Mouse (Mus musculus): ENCODE data around the gene Zfp128.
"Not testable (repeated sequence)": the region's sequence is repeated elsewhere in the genome, so short reads cannot be mapped to it uniquely, and the experiment has no call there.

The Zfp128 gene
- long read RNA-seq, experiment 1: 0 reads
- long read RNA-seq, experiment 2, partial matches to known transcripts: 0 of 1 reads
- long read RNA-seq, experiment 2, other reads (novel, unspliced or antisense): 1 of 1 reads

GRCm38 (mm10) chr7:12880911-12881660 lies at the start of gene Zfp128:
Zfp128 (plus strand) TSS chr7:12881177.
- intact Hi-C loops (cut with DNase I): no loop called here

DNA sequence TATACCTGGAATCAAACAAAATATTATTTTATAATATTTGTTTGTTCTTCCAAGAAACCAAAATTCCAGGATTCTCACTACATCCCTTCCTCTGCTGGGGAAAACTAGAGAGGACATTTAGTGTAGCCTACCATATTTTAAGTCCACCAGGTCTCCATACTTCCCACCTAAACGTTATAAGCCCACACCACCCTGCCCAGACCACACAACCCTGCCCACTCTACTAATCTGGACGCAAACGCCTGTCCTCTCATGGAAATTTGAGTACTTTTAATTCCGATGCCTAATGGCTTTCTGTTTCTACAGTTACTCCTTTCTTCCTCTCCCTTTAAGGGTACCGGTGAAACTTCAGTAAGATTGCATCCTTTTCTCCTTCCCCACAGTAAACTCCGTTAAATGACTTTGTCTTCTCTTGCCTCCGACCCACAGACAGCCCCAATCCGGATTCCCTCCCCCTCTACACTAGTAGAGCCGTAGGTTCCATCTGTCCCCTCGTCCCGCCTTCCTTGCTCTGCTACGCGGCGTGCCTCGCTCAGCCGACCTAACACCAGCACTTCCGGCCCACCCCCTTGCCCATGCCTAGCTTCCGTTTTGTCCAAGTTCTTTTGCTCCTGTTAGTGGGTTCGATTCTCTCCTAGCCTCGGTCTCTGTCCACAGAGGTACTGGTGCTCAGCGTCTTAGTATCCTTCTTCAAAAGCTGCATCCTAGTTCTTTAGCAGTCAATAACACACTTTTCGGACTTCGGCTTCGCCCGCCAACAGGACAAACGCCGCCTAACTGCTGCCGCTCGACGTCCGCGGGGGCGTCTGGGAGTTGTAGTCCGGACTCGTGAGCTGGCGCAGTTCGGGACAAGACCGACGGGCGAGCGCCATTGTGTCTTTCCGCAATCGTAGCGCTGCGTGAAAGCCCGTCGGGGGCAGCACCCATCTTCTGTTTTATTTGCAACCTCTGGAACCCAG lies 46.5 kb upstream of the Zfp128 start, which contains the start of gene Zfp110:
TSS of gene Zfp110 (plus strand) at position 600 of the 959 bp plus-strand sequence.
- intact Hi-C loops (cut with DNase I): loop anchor here (5.0 to 10.0 kb wide), 2 partner anchors 32 to 340 kb away; partner anchors contain the start of gene Zscan18

GRCm38 (mm10) chr7:12835193-12835671 lies 45.7 kb upstream of the Zfp128 start:
- intact Hi-C loops (cut with DNase I): loop anchor here (5.0 to 10.0 kb wide), 2 partner anchors 33 to 340 kb away; partner anchors contain the start of gene Zscan18

DNA sequence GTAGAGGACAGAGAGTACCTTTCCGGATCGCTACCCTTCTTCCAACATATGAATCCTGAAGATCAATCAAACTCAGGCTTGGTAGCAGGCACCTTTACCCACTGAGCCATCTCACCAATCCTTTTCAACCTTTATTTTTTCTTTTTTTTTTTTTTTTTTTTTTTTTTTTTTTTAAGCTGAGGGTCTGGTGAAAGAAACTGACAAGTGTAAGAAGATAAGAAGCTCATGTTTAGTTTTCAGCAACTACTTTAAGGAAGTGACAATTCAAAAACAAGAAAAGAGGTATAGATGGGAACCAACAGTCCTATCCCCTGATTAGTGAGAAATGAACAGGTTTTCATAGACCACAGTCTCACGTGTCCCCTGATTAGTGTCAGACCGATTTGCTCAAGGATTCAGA lies 45.2 kb upstream of the Zfp128 start:
- intact Hi-C loops (cut with DNase I): loop anchor here (5.0 to 10.0 kb wide), 2 partner anchors 33 to 341 kb away; partner anchors contain the start of gene Zscan18

GRCm38 (mm10) chr7:12874301-12874700 lies 6.7 kb upstream of the Zfp128 start:
- intact Hi-C loops (cut with DNase I): no loop called here

DNA sequence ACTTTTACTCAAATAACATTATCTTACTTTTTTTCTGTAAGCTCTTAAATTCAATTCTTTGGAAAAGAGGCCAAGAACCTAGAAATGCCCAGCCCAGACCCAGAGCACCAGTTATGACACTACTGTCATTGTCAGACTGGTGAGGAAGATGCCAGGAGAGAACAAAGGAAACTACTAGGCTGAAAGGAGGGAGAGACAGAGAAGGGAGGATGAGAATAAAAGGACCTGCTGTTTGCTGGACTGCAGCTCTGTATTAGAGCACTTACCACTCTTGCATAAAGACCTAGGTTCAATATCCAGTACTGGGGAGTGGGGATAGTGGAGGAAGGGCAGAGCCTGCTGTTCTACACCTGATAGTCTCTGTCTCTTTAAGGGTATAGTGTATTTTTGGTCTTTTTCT lies 941 bp upstream of the Zfp128 start:
- intact Hi-C loops (cut with DNase I): no loop called here

DNA sequence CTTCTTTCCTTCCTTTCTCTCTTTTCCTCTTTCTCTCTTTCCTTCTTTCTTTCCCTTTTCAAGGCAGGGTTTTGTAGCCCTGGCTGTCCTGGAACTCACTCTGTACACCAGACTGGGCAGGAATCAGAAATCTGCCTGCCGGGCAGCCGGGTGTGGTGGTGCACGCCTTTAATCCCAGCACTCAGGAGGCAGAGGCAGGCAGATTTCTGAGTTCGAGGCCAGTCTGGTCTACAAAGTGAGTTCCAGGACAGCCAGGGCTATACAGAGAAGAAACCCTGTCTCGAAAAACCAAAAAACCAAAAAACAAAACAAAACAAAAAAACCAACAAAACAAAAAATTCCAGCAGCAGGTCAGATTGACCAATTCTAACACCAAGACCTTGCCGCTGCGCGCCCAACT lies 480 bp upstream of the Zfp128 start:
- intact Hi-C loops (cut with DNase I): not testable (repeated sequence)

DNA sequence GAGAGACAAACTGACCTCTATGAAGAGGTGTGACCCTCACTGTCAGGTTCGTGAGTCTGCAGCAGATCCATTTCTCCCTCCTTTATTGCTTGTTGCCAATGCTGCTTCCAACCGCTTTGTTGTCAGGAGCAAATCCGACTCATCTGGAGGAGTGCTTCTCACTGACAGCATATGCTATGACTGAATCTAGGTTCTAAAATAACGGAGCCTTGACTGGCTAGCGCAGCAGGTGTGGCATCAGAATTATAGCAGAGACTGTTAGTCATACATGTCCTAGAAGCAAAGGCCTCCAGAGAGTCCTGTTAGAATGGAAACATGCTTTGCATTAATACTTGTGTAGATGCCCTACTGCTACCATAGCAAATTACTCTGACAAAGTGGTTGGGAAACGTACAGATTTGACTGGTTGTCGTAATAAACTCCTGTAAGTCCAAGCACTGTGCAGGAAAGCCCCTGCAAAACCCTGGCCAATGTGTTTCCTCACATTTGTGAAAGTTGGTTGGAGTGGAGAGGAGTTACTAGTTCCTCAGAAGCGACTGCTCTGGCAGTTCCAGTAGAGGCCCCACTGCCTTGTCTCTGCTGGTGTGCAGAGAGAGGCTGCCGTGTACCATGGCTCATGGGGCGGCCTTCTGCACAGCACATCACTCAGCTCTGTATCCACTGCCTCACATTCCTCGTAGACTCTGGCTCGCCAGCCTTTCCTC lies 5.7 kb downstream of the Zfp128 start:
- intact Hi-C loops (cut with DNase I): no loop called here

GRCm38 (mm10) chr7:12887585-12887984 lies 6.6 kb downstream of the Zfp128 start:
- intact Hi-C loops (cut with DNase I): no loop called here

GRCm38 (mm10) chr7:12890928-12891327 lies 10.0 kb downstream of the Zfp128 start:
- intact Hi-C loops (cut with DNase I): no loop called here

DNA sequence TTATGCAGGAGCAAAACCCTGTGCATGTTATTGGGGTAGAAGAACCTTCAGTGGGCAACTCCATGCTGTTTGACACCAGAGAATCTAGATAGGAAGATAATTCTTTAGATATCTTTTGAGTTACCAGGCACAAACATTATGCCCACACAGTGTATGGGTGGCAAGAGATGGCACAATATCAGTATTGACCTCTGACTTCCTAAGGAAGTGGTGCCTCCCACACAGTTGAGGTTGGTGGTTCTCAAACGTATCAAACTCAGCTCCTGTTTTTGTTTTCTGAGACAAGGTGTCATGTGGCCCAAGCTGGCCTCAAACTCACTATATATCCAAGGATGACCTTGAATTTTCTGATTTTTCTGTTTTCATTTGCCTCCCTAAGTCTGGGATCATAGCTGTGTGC lies 10.4 kb downstream of the Zfp128 start:
- intact Hi-C loops (cut with DNase I): no loop called here

DNA sequence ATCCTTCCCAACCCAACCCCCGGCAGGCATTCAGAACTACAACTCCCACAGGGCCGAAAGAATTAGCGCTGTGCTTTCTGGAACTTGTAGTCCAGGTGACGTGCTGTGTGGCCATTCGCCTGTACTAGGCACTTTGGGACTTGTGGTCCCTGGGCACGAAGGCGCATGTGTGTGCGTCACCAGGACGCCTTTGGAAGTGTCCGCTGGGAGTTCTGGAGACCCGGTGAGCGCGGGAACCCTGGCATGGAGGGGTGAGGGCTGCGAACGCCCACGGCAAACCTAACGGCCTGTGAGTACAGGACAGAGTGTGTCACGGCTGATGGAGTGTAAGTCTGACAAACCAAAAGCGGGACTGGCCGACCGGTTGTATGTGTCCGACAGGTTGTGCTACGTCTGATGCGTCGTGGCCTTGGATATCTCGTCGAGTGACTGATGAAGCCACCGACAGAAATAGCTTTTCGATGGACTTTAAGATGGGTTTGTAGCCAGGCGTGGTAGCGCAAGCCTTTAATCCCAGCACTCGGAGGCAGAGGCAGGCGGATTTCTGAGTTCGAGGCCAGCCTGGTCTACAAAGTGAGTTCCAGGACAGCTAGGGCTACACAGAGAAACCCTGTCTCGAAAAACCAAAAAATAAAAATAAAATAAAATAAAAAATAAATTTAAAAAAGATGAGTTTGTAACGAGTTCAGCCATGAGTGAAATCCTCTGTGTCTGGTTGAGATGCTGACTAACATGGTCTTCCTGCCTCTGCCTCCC lies 16.9 kb downstream of the Zfp128 start, which contains the start of gene Zscan22:
TSS of gene Zscan22 (plus strand) at position 161 of the 756 bp plus-strand sequence.
- intact Hi-C loops (cut with DNase I): no loop called here

DNA sequence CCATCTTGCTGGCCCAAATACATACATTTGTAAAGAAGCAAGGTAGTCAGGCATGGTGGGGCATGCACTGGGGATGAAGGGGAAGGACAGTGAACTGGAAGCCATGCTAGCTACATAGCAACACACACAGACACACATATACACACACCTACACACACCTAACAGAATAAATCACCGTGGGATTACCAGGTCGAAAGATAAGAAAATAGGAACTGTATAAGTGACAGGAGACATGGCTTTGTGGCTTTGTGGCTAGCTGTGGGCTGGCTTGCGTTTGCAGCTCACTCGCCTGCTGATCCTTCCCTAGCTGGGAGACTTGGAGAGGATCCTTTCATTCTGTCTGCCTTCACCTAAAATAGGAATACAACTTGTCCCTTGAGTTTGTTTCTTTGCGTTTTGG lies 20.5 kb downstream of the Zfp128 start:
- intact Hi-C loops (cut with DNase I): loop anchor here (5.0 kb wide), 1 partner anchor 146 kb away; no protein-coding TSS in a partner anchor

DNA sequence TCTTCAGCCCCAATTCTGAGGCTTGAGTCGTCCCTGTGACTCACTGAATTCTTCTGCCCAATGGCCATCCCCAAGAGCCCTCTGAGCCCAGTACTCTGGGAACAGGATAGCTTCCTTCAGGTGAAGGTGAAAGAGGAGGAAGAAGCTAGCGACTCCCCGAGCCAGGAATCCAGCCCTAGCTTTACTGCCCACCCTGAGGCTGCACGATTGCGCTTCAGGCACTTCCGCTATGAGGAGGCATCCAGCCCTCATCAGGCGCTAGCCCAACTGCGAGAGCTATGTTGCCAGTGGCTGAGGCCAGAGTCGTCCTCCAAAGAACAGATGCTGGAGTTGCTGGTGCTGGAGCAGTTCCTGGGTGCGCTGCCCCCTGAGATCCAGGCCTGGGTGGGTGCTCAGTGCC lies 22.6 kb downstream of the Zfp128 start:
- intact Hi-C loops (cut with DNase I): loop anchor here (5.0 kb wide), 1 partner anchor 144 kb away; no protein-coding TSS in a partner anchor

GRCm38 (mm10) chr7:12905146-12905545 lies 24.2 kb downstream of the Zfp128 start:
- intact Hi-C loops (cut with DNase I): no loop called here

DNA sequence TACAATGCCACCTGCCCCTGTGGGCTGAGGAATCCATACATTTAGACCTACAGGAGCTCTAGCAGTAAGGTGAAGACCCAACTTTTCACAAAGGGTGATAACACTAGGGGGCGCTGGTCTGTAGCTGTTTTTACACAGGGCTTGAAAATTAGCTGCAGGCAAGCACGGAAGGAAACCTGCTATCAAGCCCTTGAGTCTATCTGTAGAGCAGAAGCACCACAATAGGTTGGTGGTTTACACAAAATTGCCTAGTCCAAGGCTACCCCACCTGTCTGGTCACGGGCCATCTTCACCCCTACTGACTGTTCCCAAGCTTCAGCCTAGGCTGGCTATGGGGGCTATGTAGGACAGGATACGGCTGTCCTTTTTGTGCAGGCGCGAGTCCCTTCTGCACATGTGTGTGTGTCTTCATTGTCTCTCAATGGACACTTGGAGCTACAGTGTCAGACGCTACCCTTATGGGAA lies 28.6 kb downstream of the Zfp128 start:
- intact Hi-C loops (cut with DNase I): no loop called here

GRCm38 (mm10) chr7:12910181-12910668 lies 29.2 kb downstream of the Zfp128 start:
- intact Hi-C loops (cut with DNase I): loop anchor here (5.0 kb wide), 2 partner anchors 37 to 97 kb away; no protein-coding TSS in a partner anchor

GRCm38 (mm10) chr7:12913556-12913955 lies 32.6 kb downstream of the Zfp128 start:
- intact Hi-C loops (cut with DNase I): loop anchor here (5.0 kb wide), 2 partner anchors 34 to 94 kb away; no protein-coding TSS in a partner anchor

- intact Hi-C loops (cut with DNase I): loop anchor here (5.0 to 10.0 kb wide), 2 partner anchors 127 to 354 kb away; partner anchors contain the start of genes Lig1 and Zswim9
Observed at GRCm38 (mm10) chr7:12920495-12920894, 39.5 kb downstream of the Zfp128 start.
